Mouse (Mus musculus): ENCODE data around the gene Dppa2.

The Dppa2 gene

DNA sequence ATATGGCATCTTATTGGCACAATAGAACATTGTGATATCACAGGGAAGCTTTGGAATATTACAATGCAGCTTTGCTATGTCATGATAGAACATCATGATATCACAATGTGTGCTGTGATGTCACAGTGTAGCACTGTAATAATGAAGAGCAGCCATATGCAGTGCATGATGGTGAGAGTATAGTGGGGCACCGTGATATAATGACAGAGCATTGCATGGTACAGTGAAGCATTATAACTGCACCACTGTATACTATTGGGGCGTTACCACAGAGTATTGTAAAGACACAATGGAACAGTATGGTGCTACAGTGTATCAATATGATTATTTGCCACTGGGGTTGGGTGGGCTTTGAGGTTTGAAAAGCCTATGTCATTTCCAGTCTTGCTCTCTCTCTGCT lies 40.5 kb downstream of the Dppa2 start:
- DNase-seq (ENCODE audit: low read depth, low spot score) = no peak

DNA sequence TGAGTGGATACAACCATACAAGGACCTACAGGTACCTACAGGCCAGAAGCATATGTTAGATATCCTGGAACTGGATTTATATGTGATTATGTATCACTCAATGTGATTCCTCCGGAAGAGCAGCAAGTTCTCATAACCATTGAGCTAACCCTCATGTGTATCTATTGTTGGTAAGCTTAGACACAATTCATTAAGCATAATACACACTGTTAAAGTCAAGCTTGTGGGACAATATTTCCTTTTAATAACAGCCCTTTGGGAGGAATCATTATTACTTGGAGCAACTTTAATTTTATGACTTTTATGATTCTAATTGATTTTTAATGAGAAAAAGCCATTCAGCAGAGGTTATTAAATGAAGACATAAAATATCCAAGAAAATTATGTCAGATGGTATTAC lies 43.5 kb downstream of the Dppa2 start:
- no peak for DNase-seq (ENCODE audit: low read depth, low spot score)

DNA sequence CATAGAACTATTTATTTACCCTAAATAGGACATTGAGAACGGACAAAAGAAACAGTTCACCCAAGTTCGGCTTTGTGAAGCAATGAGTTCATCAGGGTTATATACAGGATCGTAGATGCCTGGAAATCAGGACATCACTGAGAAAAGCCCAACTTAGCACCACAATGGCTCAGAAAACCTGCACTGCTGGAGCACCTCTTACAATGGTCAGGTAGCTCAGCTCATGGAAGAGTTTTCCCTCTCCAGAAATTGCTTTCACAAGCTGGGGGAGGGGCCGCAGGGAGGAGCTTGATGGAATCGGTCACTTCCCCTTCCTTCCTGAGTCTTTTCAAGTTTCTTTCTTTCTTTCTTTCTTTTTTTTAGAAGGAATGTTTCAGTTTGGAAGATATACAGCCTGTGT lies 52.0 kb downstream of the Dppa2 start:
- no peak for DNase-seq (ENCODE audit: low read depth, low spot score)

DNA sequence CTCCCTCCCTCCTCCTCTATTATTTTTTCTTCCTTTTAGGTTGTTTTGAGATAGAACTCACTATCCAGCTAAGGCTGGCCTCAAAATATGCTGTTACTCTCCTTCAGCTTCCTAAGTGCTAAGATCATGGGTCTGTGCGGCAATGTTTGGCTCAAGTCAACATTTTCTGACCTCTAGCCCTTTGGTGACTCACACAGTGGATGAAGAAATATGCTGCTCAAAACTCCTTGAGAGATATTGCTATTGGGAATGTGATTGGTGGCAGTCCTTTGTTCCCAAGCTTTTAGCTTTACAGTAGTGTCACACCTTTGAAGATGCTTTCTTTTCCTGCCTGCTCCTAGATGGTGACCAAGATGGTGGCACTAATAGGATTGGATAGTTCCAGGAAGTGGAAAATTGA lies 52.7 kb downstream of the Dppa2 start:
- DNase-seq (ENCODE audit: low read depth, low spot score) = no peak

DNA sequence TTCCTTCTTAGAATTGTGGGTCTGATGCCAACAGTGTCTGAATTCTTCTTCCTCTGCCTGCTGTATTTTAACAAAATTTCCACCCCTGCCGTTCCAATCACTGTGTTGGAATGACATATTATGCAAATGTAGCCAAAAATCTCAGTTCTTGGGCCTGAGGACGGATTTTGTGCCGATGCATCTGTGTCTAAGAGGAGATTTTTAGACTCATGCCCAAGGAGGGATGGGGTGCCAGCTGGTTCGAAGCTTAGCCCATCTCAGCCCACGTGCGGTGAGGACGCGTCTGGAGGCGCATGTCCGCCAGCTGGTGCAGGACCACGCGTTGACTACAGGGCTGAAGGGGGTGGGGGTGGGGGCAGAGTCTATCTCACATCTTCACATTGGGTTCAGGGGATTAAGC lies 57.2 kb downstream of the Dppa2 start:
- DNase-seq (ENCODE audit: low read depth, low spot score) = peak; percentile 65

DNA sequence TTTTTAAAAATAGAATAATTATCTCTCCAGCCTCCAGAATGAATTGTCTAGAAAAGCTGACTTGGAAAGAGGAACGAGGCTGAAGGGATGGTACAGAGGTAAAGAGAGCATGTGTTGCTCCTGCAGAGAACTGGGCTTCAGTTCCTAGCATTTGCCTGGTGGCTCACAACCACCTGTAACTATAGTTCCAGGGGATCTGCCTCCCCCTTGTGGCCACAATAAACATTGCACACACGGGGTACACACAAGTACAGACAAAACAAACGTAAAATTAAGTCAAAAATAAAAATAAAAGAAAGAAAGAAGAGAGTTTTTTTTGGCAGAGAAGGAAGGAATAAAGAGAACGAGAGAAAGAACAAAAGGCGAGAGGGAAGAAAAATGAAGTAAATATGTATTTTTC lies 63.1 kb downstream of the Dppa2 start:
- no peak for DNase-seq (ENCODE audit: low read depth, low spot score)

DNA sequence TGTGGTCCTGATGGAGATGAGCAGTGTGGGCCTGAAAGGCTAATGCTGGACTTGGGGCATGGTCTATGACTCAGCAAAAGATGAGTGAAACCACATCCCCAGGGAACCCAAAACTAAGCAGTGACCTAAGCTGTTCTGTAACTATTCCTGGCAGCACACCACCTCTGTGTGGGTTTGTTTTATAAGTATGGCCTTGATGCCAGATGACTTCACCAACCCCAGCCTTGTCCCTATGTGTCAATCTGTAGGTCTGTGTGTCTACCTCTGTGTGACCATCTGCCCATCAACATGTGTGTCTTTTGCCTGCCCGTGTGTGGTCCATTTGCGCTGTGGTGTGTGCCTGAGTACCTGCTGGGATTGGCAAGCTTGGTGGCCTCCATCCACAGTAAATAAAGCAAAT lies 64.4 kb downstream of the Dppa2 start:
- no peak for DNase-seq (ENCODE audit: low read depth, low spot score)
